Mouse (Mus musculus) heart, postnatal 0 days (tissue): Measurements from ENCODE around the gene Ndufs6. TPM values are rescaled to one million over a fixed set of nuclear protein-coding genes. Genes with fewer than 3 reads are reported as not detected.

Experiments
- ATAC-seq: fragments of 200-750 bp; cut with Nextera tagmentation; 2 replicates; pipeline ENCODE4 v1.8.0; 2017; ENCODE audit warnings: low read depth, moderate number of reproducible peaks, moderate library complexity; ENCODE audit not compliant: insufficient read depth
- DNase-seq: peaks from one replicate; pipeline ENCODE4 v3.0.0-alpha.2; 2016; ENCODE audit warnings: low spot score
- H3K27ac ChIP-seq: fragments of 300-500 bp; sonication (generic); 2 replicates; pipeline ENCODE4 v1.5.1; 2014; ENCODE audit warnings: low read depth, mild to moderate bottlenecking
- H3K27me3 ChIP-seq: fragments of 300-500 bp; sonication (generic); 2 replicates; pipeline ENCODE4 v1.6.1; 2014; ENCODE audit warnings: low read length, mixed read lengths; ENCODE audit not compliant: control insufficient read depth, insufficient read depth
- H3K36me3 ChIP-seq: fragments of 300-500 bp; sonication (generic); replicated peaks from 2 replicates; pipeline ENCODE4 v1.6.1; 2014; ENCODE audit warnings: low read length, mixed read lengths; ENCODE audit not compliant: control insufficient read depth, insufficient read depth
- H3K4me1 ChIP-seq: fragments of 300-500 bp; sonication (generic); 2 replicates; pipeline ENCODE4 v1.6.1; 2014; ENCODE audit warnings: antibody characterized with exemption; ENCODE audit not compliant: control insufficient read depth, insufficient read depth
- H3K4me2 ChIP-seq: fragments of 300-500 bp; sonication (generic); 2 replicates; pipeline ENCODE4 v1.6.1; 2014; ENCODE audit warnings: low read depth, mild to moderate bottlenecking, low read length, moderate library complexity
- H3K4me3 ChIP-seq: fragments of 300-500 bp; sonication (generic); 2 replicates; pipeline ENCODE4 v1.5.1; 2014; ENCODE audit warnings: low read depth, low read length
- H3K9ac ChIP-seq: fragments of 300-500 bp; sonication (generic); replicated peaks from 2 replicates; pipeline ENCODE4 v1.6.1; 2014; ENCODE audit warnings: low read depth, low read length, mixed read lengths
- H3K9me3 ChIP-seq: fragments of 300-500 bp; sonication (generic); replicated peaks from 2 replicates; pipeline ENCODE4 v1.6.1; 2016; ENCODE audit warnings: low read length; ENCODE audit not compliant: control insufficient read depth
- CTCF ChIP-seq: IDR thresholded peaks from 2 replicates; pipeline ENCODE4 v1.5.1; 2016; ENCODE audit warnings: antibody characterized with exemption, control low read depth, low read depth
- EP300 ChIP-seq: IDR thresholded peaks from 2 replicates; pipeline ENCODE4 v1.6.1; 2016; ENCODE audit warnings: antibody characterized with exemption, low read depth
- WGBS: fragments of 180-500 bp; shearing (Covaris S2); extraction: QIAGEN DNeasy Blood & Tissue Kit; methylation state at CpG from one replicate; pipeline ENCODE4 v1.1.7; 2014; 5-methylcytosine and 5-hydroxymethylcytosine counted together
- polyA plus RNA-seq: library from polyadenylated mRNA; unstranded; fragments of >200 nt; fragmentation: Nextera tagmentation; extraction: Ambion mirVana; gene quantifications from 2 replicates; pipeline ENCODE4 v1.2.1, GENCODE M21; 2015
- total RNA-seq: library from RNA; depleted of rRNA; stranded (reverse); fragments of >200 nt; gene quantifications from 2 replicates; pipeline ENCODE4 v1.2.3, GENCODE M21; 2014; ENCODE audit warnings: low replicate concordance

The Ndufs6 gene
- total and polyA plus RNA-seq, 2 experiments from 2014 or later, result 427 to 1,466 TPM

DNA sequence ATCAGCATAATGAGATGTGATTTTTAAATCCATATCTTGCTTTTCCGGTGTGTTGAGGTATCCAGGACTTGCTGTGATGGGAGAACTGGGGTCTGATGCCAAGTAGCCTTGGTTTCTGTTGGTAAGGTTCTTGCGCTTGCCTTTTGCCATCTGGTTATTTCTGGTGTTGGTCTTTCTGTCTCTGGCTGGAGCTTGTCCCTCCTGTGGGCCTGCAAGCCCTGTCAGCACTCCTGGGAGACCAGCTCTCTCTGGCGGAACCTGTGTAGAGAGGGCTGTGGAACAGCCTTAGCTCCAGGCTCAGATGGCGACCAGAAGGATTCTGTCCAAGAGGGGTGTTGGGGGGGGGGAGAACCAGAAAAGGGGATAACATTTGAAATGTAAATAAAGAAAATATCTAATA lies 18.4 kb upstream of the Ndufs6 start:
- Histone ChIP-seq H3K36me3 (no peaks in the 10 kb centered on the region), H3K4me3 (0 out of 2 replicates have a peak overlapping the region, but pooled peaks have one; percentile 13), H3K9ac (no peak overlapping the region; the same call in 1 of the 2 replicates), H3K4me1 (peaks cover 11% of the 10 kb centered on the region), H3K9me3 (no peaks in the 10 kb centered on the region), H3K27ac (peak overlapping the region; percentile 84), H3K4me2 (peak overlapping the region; percentile 43; the same call in 1 of the 2 replicates), H3K27me3 (no peaks in the 10 kb centered on the region)
- no peak for TF ChIP-seq EP300
- TF ChIP-seq CTCF, result peak; percentile 14; the same call in 1 of the 2 replicates
- DNase-seq (no peak), ATAC-seq (peak; percentile 52)
- WGBS, result 21% methylated on average over 4 of the region's 4 CpGs

DNA sequence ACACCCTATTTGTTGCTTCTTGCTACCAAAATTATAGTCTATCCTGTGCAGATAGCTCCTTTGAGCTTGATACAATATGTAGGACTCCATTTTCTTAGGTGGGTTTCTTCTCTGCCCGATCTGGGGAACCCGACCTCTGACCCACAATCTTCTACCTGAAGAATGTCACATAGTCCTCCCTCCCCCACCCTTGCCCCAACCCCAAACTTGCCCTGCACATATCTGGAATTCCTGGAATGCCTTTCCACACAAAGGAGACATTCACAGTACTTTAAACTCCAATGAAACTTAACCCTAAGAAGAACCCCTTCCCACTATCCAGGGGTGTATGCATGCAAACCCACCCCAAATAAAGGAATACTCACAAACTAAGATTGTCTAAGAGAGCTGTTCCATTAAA lies 17.8 kb upstream of the Ndufs6 start:
- Histone ChIP-seq H3K36me3 (no peaks in the 10 kb centered on the region), H3K4me2 (peak overlapping the region; percentile 43), H3K9me3 (no peaks in the 10 kb centered on the region), H3K4me3 (0 out of 2 replicates have a peak overlapping the region, but pooled peaks have one; percentile 13), H3K4me1 (peaks cover 8% of the 10 kb centered on the region), H3K27ac (peak overlapping the region; percentile 84), H3K9ac (no peak overlapping the region), H3K27me3 (no peaks in the 10 kb centered on the region)
- DNase-seq (no peak), ATAC-seq (peak; percentile 47; the same call in 1 of the 2 replicates)
- 15% methylated on average over 2 of the region's 2 CpGs for WGBS
- TF ChIP-seq CTCF (no peak), EP300 (no peak)

GRCm38 (mm10) chr13:73345102-73345890 lies 17.0 kb upstream of the Ndufs6 start:
- no peak overlapping the region for H3K9ac ChIP-seq
- H3K4me2 ChIP-seq, result no peak overlapping the region
- peaks cover 8% of the 10 kb centered on the region for H3K4me1 ChIP-seq
- ATAC-seq, result no peak
- no peaks in the 10 kb centered on the region for H3K27me3 ChIP-seq
- no peaks in the 10 kb centered on the region for H3K9me3 ChIP-seq
- H3K36me3 ChIP-seq, result no peaks in the 10 kb centered on the region
- peak overlapping the region; percentile 84; the same call in 1 of the 2 replicates for H3K27ac ChIP-seq
- H3K4me3 ChIP-seq, result no peak overlapping the region
- 70% methylated on average over 9 of the region's 9 CpGs for WGBS
- DNase-seq, result no peak
- TF ChIP-seq CTCF (peak; percentile 42), EP300 (no peak)

DNA sequence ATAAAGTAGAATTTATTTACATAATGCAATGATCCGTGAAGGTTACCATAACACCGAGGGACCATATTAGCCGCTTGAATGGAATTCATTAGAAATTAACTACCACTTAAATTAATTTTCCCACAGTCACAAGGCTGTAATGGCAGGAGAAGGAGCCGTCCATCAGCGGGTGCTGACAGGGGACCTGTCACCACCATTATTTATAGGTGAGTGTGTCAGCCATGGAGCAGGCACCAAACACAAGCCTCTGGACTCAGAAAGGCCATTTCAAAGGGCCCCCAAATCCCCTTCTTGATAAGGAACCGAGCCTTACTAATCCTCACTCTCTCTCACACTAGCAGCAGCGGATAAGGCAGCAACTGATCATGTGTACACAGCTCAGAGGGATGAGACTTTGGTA lies 8.4 kb upstream of the Ndufs6 start:
- peak; percentile 67 for DNase-seq
- peak overlapping the region; percentile 82 for H3K27ac ChIP-seq

DNA sequence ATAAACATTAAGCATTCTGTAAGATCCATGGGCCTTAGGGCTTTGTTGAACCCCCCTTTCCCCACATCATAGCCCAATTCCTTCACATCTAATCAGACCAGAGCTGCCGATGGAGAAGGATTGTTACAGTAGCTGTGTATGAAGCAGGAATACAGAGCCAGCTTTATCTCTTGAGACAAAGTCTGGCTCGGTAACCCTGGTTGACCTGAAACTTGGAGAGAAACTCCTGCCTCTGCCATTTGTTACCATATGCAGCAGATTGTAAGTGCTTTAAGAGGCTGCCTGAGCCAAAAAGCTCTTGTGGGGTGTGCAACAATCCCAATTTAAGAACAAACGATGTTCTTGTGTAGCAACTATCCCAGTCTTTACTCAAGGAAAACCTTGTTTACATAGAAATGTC lies 3.4 kb upstream of the Ndufs6 start:
- Histone ChIP-seq H3K27me3 (no peaks in the 10 kb centered on the region), H3K4me3 (peak overlapping the region; percentile 70), H3K9me3 (no peaks in the 10 kb centered on the region), H3K9ac (peak overlapping the region; percentile 83), H3K27ac (peak overlapping the region; percentile 95), H3K4me1 (peaks cover 46% of the 10 kb centered on the region), H3K4me2 (peak overlapping the region; percentile 73), H3K36me3 (peaks cover 4% of the 10 kb centered on the region; the same call in 1 of the 2 replicates)
- DNase-seq (peak; percentile 13), ATAC-seq (no peak)
- TF ChIP-seq CTCF (no peak), EP300 (no peak)
- 17% methylated on average over 3 of the region's 3 CpGs for WGBS

More for the DNA sequence above, 8.4 kb upstream of the Ndufs6 start:
- Histone ChIP-seq H3K27me3 (no peaks in the 10 kb centered on the region), H3K9ac (no peak overlapping the region), H3K4me2 (no peak overlapping the region), H3K9me3 (no peaks in the 10 kb centered on the region), H3K4me1 (peaks cover 30% of the 10 kb centered on the region), H3K4me3 (no peak overlapping the region), H3K36me3 (no peaks in the 10 kb centered on the region)
- peak; percentile 79 for ATAC-seq
- WGBS, result 19% methylated on average over 7 of the region's 7 CpGs
- TF ChIP-seq EP300 (peak; percentile 53; the same call in 1 of the 2 replicates), CTCF (no peak)
